Mouse (Mus musculus): ENCODE measurements around the gene Mrgprb5. TPM values are rescaled to one million over a fixed set of nuclear protein-coding genes. Genes with fewer than 3 reads are reported as not detected.
A peak's percentile ranks its signal among the peaks of the same experiment; 100 is the strongest.
"Not testable (repeated sequence)": the region's sequence is repeated elsewhere in the genome, so short reads cannot be mapped to it uniquely, and the experiment has no call there.

Gene Mrgprb5
- polyA plus RNA-seq (2015; fragmentation: Nextera tagmentation; extraction: Ambion mirVana) = not detected in 2 replicates

DNA sequence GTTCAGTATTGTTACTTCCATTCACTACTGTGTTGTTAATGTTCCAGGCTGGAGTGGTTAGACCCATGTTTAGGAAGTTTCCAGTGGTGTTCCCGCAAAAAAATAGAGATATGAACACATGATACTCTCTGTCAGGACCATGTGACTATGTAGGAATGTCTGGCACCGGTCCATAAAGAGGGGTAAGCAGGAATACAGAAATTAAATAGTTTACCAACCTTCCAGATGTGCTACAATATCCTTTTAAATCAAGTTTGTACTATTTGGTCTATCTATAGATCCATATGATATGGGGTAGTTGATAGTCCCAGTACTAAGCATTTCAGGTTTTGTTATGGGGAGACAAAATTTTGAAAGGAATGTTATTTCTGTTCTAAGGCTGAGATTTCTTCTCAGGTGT, at the start of gene Mrgprb5:
TSS of gene Mrgprb5 (minus strand) at position 101 of the 400 bp plus-strand sequence.
- 86% methylated on average over 2 of the region's 2 CpGs for WGBS
- no peak within 1 kb of the TSS for H3K4me2 ChIP-seq
- H3K4me1 ChIP-seq = no peaks in the 10 kb centered on the region

GRCm38 (mm10) chr7:48199188-48199587, 30.4 kb upstream of the Mrgprb5 start, which contains the start of gene Mrgprb4:
Gene Mrgprb4, minus strand, starts transcription at chr7:48199288.
- Histone ChIP-seq H3K9ac (no peak within 1 kb of the TSS), H3K4me1 (no peaks in the 10 kb centered on the region), H3K36me3 (no peaks in the 10 kb centered on the region), H3K9me3 (replicated peaks) (no peaks in the 10 kb centered on the region), H3K4me2 (no peak within 1 kb of the TSS), H3K4me3 (replicated peaks) (no peak within 1 kb of the TSS), H3K27me3 (no peaks in the 10 kb centered on the region), H3K27ac (no peak within 1 kb of the TSS)
- no peak for ATAC-seq (replicated peaks; ENCODE audit: low FRiP score)
- WGBS = 83% methylated on average over 3 of the region's 3 CpGs

More for the DNA sequence above, at the start of gene Mrgprb5:
- no peak within 1 kb of the TSS for H3K27ac ChIP-seq
- no peak within 1 kb of the TSS for H3K9ac ChIP-seq
- no peaks in the 10 kb centered on the region for H3K27me3 ChIP-seq
- H3K36me3 ChIP-seq = no peaks in the 10 kb centered on the region
- ATAC-seq (replicated peaks; ENCODE audit: low FRiP score) = no peak
- H3K4me3 ChIP-seq (replicated peaks) = no peak within 1 kb of the TSS
- no peaks in the 10 kb centered on the region for H3K9me3 ChIP-seq (replicated peaks)

- H3K36me3 ChIP-seq = no peaks in the 10 kb centered on the region
- ATAC-seq (replicated peaks; ENCODE audit: low FRiP score) = no peak
- no peak overlapping the region for H3K27ac ChIP-seq
- 57% methylated on average over 2 of the region's 2 CpGs for WGBS
- no peaks in the 10 kb centered on the region for H3K9me3 ChIP-seq (replicated peaks)
- no peaks in the 10 kb centered on the region for H3K4me1 ChIP-seq
- H3K4me2 ChIP-seq = no peak overlapping the region
- H3K9ac ChIP-seq = no peak overlapping the region
- no peaks in the 10 kb centered on the region for H3K27me3 ChIP-seq
- no peak overlapping the region for H3K4me3 ChIP-seq (replicated peaks)
These were observed 1.3 kb downstream of the Mrgprb5 start for GRCm38 (mm10) chr7:48167471-48167870.

GRCm38 (mm10) chr7:48138248-48138702, 30.5 kb downstream of the Mrgprb5 start:
- Histone ChIP-seq H3K27me3 (no peaks in the 10 kb centered on the region), H3K4me2 (peak overlapping the region; percentile 91), H3K27ac (peak overlapping the region; percentile 89), H3K4me3 (replicated peaks) (peak overlapping the region; percentile 65), H3K36me3 (no peaks in the 10 kb centered on the region), H3K9me3 (replicated peaks) (no peaks in the 10 kb centered on the region), H3K9ac (peak overlapping the region; percentile 75), H3K4me1 (peaks cover 5% of the 10 kb centered on the region)
- peak; percentile 74 for ATAC-seq (replicated peaks; ENCODE audit: low FRiP score)
- WGBS = 1% methylated on average over 17 of the region's 17 CpGs

DNA sequence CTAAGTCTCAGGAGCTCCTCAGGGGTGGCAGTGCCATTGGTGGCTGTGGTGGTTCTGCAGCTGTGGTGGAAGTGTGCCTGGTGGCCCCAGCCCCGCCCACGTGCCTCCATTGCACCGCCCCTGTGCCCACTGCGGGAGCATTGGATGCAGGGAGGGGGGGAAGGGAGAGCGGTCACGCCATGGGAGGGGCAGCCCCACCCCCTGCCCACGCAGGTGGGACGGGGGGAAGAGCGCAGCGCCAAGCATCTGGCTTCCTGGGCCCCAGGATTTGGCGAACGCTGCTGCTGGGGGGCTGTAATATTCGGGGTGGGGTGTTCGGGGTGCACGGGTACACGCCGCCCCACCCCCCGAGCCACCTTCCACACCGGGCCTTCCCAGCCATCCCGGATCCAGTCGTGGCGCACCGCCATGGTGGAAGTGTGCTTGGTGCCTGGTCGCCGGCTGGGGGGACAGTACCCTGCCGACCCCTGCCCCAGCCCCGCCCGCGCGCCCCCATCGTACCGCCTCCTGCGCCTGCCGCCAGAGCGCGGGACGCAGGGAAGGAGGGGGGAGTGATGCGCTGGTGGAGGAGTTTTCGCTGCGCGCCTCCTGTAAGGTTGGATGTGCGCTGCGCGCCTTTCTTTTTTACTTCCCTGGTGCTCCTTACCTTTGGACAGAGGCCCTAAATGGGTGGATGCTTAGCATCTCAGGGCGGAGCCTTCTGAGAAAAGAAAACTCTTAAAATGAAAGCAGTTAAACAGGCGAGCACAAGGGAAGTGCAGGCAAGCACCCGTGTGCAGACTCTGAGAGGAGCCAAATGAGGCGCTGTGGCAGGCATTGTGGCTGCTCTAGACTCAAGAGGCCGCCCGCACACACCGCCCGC, 31.4 kb downstream of the Mrgprb5 start:
- Histone ChIP-seq H3K36me3 (no peaks in the 10 kb centered on the region), H3K27me3 (no peaks in the 10 kb centered on the region), H3K27ac (peak overlapping the region; percentile 89), H3K4me3 (replicated peaks) (peak overlapping the region; percentile 65), H3K9me3 (replicated peaks) (no peaks in the 10 kb centered on the region), H3K4me2 (peak overlapping the region; percentile 91), H3K9ac (peak overlapping the region; percentile 75), H3K4me1 (peaks cover 5% of the 10 kb centered on the region)
- WGBS = 2% methylated on average over 51 of the region's 52 CpGs
- ATAC-seq (replicated peaks; ENCODE audit: low FRiP score) = peak; percentile 96

- H3K27me3 ChIP-seq = no peaks in the 10 kb centered on the region
- no peaks in the 10 kb centered on the region for H3K36me3 ChIP-seq
- ATAC-seq (replicated peaks; ENCODE audit: low FRiP score) = no peak
- no peak overlapping the region for H3K4me2 ChIP-seq
- H3K9ac ChIP-seq = no peak overlapping the region
- 66% methylated on average over 4 of the region's 4 CpGs for WGBS
- no peaks in the 10 kb centered on the region for H3K9me3 ChIP-seq (replicated peaks)
- no peak overlapping the region for H3K4me3 ChIP-seq (replicated peaks)
- no peak overlapping the region for H3K27ac ChIP-seq
- peaks cover 5% of the 10 kb centered on the region for H3K4me1 ChIP-seq
These were observed 36.1 kb downstream of the Mrgprb5 start for GRCm38 (mm10) chr7:48132674-48133073.

DNA sequence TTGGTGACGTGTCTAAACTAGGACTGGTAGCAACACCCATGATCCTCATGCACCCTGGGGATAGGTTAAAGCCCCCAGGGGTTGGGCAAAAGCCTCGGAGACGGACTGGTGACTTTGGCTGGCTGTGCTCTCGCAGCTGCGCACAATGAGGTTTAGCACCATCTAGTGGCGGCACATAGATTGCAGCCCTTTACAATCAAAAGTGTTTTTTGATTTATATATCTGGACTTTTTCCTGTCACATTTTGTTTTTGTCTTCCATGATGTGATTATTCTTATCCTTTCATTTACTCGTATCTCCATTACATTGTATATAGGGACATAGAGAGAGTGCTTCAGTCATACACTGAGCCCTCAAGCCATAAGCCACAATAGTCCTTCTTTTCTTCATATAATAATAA, 36.6 kb downstream of the Mrgprb5 start:
- ATAC-seq (replicated peaks; ENCODE audit: low FRiP score) = peak; percentile 89
- Histone ChIP-seq H3K4me3 (replicated peaks) (peak overlapping the region; percentile 49), H3K27ac (peak overlapping the region; percentile 94; the same call in 1 of the 2 replicates), H3K4me2 (peak overlapping the region; percentile 62)
- 0% methylated on average over 7 of the region's 7 CpGs for WGBS
- not testable (repeated sequence) for H3K36me3 ChIP-seq; H3K9me3 ChIP-seq (replicated peaks); H3K27me3 ChIP-seq; H3K9ac ChIP-seq; H3K4me1 ChIP-seq

DNA sequence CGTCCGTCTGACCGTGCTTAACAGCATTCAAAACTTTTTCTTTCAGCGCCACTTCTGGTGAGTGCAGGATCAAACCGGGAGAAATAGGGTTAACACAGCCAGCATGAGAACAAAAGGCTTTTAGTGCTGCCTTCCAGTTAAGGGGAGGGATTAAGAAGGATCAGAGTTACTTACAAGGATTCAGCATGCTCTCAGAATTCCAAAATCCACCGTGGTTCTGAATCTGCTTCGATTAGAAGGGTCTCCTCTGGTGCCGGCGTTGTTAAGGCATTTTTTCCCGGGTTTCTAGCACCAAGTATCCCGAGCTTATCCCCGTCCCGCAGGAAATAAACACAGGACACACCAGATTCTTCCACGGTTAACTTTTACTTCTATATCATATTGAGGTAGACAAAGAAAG, 37.0 kb downstream of the Mrgprb5 start:
- Histone ChIP-seq H3K27ac (peak overlapping the region; percentile 94), H3K4me2 (peak overlapping the region; percentile 62), H3K9ac (peak overlapping the region; percentile 49), H3K4me3 (replicated peaks) (peak overlapping the region; percentile 49)
- H3K9me3 ChIP-seq (replicated peaks); H3K4me1 ChIP-seq; H3K27me3 ChIP-seq; H3K36me3 ChIP-seq; ATAC-seq (replicated peaks; ENCODE audit: low FRiP score): not testable (repeated sequence)
- 2% methylated on average over 11 of the region's 14 CpGs for WGBS

GRCm38 (mm10) chr7:48123806-48124205, 45.0 kb downstream of the Mrgprb5 start:
- H3K9ac ChIP-seq = no peak overlapping the region
- no peak overlapping the region for H3K4me3 ChIP-seq (replicated peaks)
- H3K36me3 ChIP-seq = peaks cover 5% of the 10 kb centered on the region; the same call in 1 of the 2 replicates
- 81% methylated on average over 5 of the region's 5 CpGs for WGBS
- no peak overlapping the region for H3K4me2 ChIP-seq
- no peak for ATAC-seq (replicated peaks; ENCODE audit: low FRiP score)
- no peak overlapping the region for H3K27ac ChIP-seq
- no peaks in the 10 kb centered on the region for H3K9me3 ChIP-seq (replicated peaks)
- H3K4me1 ChIP-seq = no peaks in the 10 kb centered on the region
- H3K27me3 ChIP-seq = no peaks in the 10 kb centered on the region

Other genes with a start within 250 kb of the Mrgprb5 start
- gene Mrgpra4, start 186.9 kb downstream of the Mrgprb5 start, polyA plus RNA-seq (2015; fragmentation: Nextera tagmentation; extraction: Ambion mirVana) = not detected in 2 replicates
- gene Mrgprx1, start 141.4 kb downstream of the Mrgprb5 start, polyA plus RNA-seq (2015; fragmentation: Nextera tagmentation; extraction: Ambion mirVana) = not detected in 2 replicates
- gene Mrgprb4, start 30.3 kb upstream of the Mrgprb5 start, polyA plus RNA-seq (2015; fragmentation: Nextera tagmentation; extraction: Ambion mirVana) = not detected in 2 replicates
- not detected in 2 replicates for gene Mrgprb8, start 219.5 kb upstream of the Mrgprb5 start, polyA plus RNA-seq (2015; fragmentation: Nextera tagmentation; extraction: Ambion mirVana)